Mouse (Mus musculus): ENCODE measurements around the gene Frmpd3. TPM values are rescaled to one million over a fixed set of nuclear protein-coding genes. Genes with fewer than 3 reads are reported as not detected.
A peak's percentile ranks its signal among the peaks of the same experiment; 100 is the strongest.
"Not testable (repeated sequence)": the region's sequence is repeated elsewhere in the genome, so short reads cannot be mapped to it uniquely, and the experiment has no call there.

Gene Frmpd3
- polyA plus RNA-seq (2016; fragmentation: Nextera tagmentation; extraction: Ambion mirVana) = 0.13 and 0.21 TPM in 2 replicates

DNA sequence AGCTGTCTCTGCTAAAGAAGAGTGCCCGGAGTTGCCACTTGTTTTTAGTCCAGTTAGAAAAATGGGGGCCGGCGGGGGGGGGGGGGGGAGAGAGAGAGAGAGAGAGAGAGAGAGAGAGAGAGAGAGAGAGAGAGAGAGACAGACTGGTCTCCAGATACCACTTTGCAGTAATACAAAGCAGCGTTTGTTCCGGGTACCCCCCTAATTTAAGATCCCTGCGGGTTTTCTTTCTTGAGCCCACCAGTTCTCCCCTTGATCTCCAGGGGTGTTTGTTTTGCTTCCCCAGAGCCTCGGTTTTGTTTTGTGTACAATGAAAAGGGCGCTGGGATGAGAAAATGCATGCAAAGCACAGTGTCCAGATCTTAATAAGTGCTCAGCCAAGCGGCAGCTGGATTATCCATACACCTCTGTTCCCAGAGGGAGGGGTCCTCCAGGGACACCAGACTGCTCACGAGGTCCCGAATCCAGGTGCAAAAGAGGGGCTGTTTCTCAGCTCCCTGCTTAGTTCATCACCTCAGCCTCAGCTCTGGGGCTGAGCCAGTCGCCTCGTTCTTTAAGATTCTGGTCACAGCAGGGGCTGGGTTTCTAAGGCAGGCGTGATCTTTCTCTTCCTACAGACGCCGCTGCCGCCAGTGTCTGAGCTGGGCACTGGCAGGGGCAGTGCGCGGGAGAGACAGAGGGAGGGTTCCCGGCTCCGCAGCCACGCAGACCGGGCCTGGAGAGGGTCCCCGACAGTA, at the start of gene Frmpd3:
TSS of gene Frmpd3 (plus strand) at position 608 of the 737 bp plus-strand sequence.
- Histone ChIP-seq H3K36me3 (no peaks in the 10 kb centered on the region), H3K9me3 (replicated peaks) (no peaks in the 10 kb centered on the region), H3K27me3 (ENCODE audit: low read depth, poor library complexity, severe bottlenecking) (peaks cover 97% of the 10 kb centered on the region), H3K27ac (peak within 1 kb of the TSS; percentile 70), H3K4me1 (peaks cover 8% of the 10 kb centered on the region; the same call in 1 of the 2 replicates), H3K4me3 (peak within 1 kb of the TSS; percentile 50)
- 10% methylated on average over 22 of the region's 24 CpGs for WGBS
- DNase-seq (ENCODE audit: low spot score) = peak; percentile 39

DNA sequence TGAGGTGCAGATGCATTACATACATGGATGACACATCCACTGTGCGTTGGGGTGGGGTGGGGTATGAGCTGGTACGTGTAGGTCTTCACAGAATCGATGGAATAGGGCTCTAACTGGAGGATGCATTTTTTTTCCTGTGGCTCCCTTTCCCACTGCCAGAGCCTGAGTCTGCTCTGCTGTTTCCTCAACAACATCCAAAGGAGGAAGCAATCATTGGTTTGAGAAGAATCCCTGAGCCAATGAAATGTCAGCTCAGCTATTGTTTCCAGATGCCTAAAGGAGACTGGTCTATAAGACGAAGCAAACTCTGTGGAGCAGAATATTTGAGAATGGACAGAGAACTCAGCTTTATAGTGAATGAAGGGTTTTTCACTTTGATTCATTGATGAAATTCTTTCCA, 38.3 kb upstream of the Frmpd3 start:
- peaks cover 93% of the 10 kb centered on the region for H3K27me3 ChIP-seq (ENCODE audit: low read depth, poor library complexity, severe bottlenecking)
- H3K9me3 ChIP-seq (replicated peaks) = no peaks in the 10 kb centered on the region
- no peak for DNase-seq (ENCODE audit: low spot score)
- no peak overlapping the region for H3K27ac ChIP-seq
- no peak overlapping the region for H3K4me3 ChIP-seq
- 64% methylated on average over 4 of the region's 4 CpGs for whole genome bisulfite sequencing
- no peaks in the 10 kb centered on the region for H3K36me3 ChIP-seq
- H3K4me1 ChIP-seq = no peaks in the 10 kb centered on the region

DNA sequence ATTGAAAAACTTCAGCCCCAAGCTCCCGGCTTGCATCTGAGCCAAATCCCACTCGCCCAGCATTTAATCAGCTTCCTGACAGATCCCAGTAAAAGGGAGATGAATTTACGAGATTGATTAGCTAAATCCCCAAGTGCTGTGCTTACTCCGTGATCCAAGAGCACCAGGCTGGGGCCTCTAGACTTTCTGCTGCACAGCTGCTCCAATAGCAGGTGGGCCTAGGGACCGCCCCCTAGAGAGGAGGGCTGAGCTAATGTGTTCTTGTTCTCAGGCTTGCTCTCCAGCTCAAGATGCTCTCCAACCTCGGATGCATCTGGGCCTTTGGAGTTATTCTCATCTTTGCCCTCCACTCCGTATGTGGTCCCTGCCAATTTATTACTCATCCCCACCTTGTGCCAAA, 36.4 kb upstream of the Frmpd3 start:
- no peak overlapping the region for H3K27ac ChIP-seq
- H3K36me3 ChIP-seq = no peaks in the 10 kb centered on the region
- no peak overlapping the region for H3K4me3 ChIP-seq
- H3K9me3 ChIP-seq (replicated peaks) = no peaks in the 10 kb centered on the region
- H3K4me1 ChIP-seq = no peaks in the 10 kb centered on the region
- no peak for DNase-seq (ENCODE audit: low spot score)
- H3K27me3 ChIP-seq (ENCODE audit: low read depth, poor library complexity, severe bottlenecking) = peaks cover 98% of the 10 kb centered on the region
- WGBS = 66% methylated on average over 7 of the region's 7 CpGs

DNA sequence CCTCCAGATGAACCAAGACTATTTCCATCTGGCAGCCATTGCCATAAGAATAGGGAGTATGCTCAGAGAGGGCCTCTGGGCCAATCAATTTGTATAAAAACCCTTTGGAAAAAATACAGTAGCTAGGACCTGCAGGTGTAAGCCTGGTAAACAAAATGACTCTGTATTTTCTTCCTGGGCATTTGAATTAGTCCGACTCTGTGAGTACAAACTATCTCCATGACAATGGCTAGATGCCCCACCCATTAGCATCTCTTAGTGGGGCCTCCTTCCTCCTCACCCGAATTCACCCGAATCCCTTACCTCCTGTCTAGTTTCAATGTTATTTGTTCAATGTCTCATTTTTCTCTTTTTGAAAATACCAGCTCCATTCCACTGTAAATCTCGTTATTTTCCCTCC, 24.1 kb upstream of the Frmpd3 start:
- WGBS = 77% methylated on average over 4 of the region's 4 CpGs
- DNase-seq (ENCODE audit: low spot score) = no peak
- no peaks in the 10 kb centered on the region for H3K9me3 ChIP-seq (replicated peaks)
- no peak overlapping the region for H3K27ac ChIP-seq
- H3K4me3 ChIP-seq = no peak overlapping the region
- H3K4me1 ChIP-seq = no peaks in the 10 kb centered on the region
- H3K27me3 ChIP-seq (ENCODE audit: low read depth, poor library complexity, severe bottlenecking) = peaks cover 97% of the 10 kb centered on the region
- H3K36me3 ChIP-seq = no peaks in the 10 kb centered on the region

DNA sequence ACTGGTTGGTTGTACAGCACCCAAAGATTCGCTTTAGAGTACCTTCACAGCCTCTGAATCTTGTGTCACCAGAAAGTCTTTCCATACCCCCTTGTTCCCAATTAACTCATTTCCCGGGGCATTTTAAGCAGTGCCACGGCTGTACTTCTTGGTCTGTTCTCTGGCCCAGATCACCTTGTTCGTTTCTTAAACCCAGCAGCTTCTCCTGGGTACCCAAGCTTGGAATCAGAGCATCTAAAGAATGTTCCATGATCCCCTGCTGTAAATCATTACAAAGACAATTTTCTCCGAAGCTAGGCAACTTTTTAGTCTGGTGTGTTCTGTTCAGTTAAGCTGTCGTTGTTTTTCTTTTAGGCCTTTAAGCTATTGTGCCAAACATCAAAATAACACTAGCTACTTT, 22.9 kb upstream of the Frmpd3 start:
- Histone ChIP-seq H3K36me3 (no peaks in the 10 kb centered on the region), H3K27me3 (ENCODE audit: low read depth, poor library complexity, severe bottlenecking) (peaks cover 95% of the 10 kb centered on the region), H3K9me3 (replicated peaks) (no peaks in the 10 kb centered on the region), H3K4me1 (no peaks in the 10 kb centered on the region), H3K4me3 (no peak overlapping the region), H3K27ac (no peak overlapping the region)
- WGBS = 85% methylated on average over 6 of the region's 6 CpGs
- no peak for DNase-seq (ENCODE audit: low spot score)

DNA sequence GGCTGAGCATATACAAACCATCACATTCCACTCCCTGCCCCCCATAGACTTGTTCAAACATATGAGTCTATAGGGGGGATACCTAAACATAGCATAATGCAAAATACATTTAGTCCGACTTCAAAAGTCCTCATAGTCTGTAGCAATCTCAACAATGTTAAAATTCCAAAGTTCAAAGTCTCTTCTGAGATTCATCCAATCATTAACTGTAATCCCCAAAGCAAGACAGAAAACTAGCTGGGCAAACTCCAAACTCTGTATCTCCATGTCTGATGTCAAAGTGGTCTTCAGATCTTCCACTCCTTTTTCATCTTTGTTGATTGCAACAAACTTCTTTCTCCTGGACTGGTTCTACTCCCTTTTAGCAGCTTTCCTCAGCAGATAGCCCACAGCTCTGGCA, 21.4 kb upstream of the Frmpd3 start:
- WGBS = 100% methylated on average over 1 of the region's 1 CpGs
- H3K36me3 ChIP-seq; H3K27ac ChIP-seq; DNase-seq (ENCODE audit: low spot score); H3K9me3 ChIP-seq (replicated peaks); H3K4me1 ChIP-seq; H3K4me3 ChIP-seq: not testable (repeated sequence)
- peaks cover 95% of the 10 kb centered on the region for H3K27me3 ChIP-seq (ENCODE audit: low read depth, poor library complexity, severe bottlenecking)

DNA sequence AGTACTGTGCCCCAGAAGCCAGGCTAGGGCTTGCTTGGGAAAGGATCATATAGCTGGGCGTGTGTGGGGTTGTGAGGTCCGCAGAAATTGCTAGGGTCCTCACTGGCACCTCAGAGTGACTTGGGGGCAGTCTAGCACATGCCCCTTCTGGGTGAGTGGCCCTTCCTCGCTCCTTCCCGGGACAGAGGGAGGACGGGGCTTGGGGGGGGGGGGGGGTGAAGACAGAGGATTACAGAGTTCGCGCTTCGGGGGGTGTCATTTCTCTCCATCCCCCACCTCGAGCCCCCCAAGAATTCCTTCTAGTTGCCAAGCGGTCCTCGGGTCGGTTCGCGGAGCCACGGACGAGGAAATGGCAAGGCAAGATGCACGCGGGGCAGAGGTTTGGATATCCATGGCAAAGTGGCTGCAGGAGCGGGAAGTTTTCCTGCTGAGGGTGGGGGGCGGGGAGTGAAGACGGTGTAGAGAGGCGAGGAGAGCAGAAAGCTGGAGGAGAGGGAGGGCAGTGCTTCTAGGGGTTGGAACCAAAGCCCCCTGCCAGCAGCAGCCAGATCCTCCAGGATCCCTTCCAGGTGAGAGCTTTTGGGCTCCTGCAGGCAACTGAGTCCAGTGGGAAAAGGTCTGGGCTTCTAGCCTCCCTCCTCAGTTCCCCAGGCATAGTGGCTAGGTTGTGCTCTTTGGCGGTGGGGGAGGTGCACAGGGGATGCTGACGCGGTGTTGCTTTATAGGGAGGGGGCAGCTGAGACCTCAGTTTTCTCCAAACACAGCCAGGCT, 515 bp downstream of the Frmpd3 start:
- peaks cover 97% of the 10 kb centered on the region for H3K27me3 ChIP-seq (ENCODE audit: low read depth, poor library complexity, severe bottlenecking)
- H3K9me3 ChIP-seq (replicated peaks) = no peaks in the 10 kb centered on the region
- peak; percentile 36 for DNase-seq (ENCODE audit: low spot score)
- peak overlapping the region; percentile 70 for H3K27ac ChIP-seq
- WGBS = 17% methylated on average over 25 of the region's 25 CpGs
- H3K4me1 ChIP-seq = peaks cover 8% of the 10 kb centered on the region; the same call in 1 of the 2 replicates
- H3K36me3 ChIP-seq = no peaks in the 10 kb centered on the region
- H3K4me3 ChIP-seq = peak overlapping the region; percentile 50

DNA sequence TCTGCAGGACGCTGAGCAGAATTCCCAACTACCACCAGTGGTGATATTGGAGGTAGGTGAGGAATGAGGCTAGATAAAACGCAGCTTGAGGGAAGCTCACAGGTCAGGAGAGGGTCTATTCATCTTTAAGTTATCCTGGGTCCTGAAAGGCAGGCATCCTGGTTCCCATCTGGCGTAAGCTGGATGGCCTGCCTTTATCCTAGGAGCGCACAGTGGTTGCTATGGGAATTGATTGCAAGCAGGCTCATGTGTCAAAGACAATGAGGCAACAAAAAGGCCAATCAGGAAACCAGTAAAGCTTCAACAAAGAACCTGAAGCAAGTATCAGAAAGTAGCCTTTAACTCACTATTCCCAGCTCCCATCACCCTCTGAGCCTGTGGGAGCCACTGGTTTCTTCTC, 33.6 kb downstream of the Frmpd3 start:
- WGBS = 32% methylated on average over 4 of the region's 4 CpGs
- no peak for DNase-seq (ENCODE audit: low spot score)
- Histone ChIP-seq H3K27me3 (ENCODE audit: low read depth, poor library complexity, severe bottlenecking) (peaks cover 99% of the 10 kb centered on the region), H3K9me3 (replicated peaks) (no peaks in the 10 kb centered on the region), H3K4me3 (no peak overlapping the region), H3K27ac (no peak overlapping the region), H3K36me3 (no peaks in the 10 kb centered on the region), H3K4me1 (no peaks in the 10 kb centered on the region)

DNA sequence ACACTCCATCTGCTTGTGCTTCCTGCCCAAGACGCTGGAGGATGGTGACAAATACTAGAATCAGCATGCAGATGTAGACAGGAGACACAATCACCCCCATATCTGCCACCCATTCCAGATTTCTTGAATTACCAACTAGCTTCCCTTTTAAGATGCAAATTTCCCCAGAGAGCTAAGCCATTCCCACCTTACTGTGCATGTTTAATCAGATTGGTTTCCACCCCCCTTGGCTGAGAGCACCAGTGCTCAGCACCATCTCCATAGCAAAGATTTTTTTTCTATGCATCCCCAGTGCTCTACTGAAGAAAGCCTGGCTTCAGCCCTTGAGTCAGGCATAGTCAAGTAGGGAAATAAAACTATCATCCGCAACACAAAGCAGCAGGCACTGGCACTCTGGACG, 57.9 kb downstream of the Frmpd3 start:
- no peak for DNase-seq (ENCODE audit: low spot score)
- H3K27me3 ChIP-seq (ENCODE audit: low read depth, poor library complexity, severe bottlenecking) = peaks cover 88% of the 10 kb centered on the region
- WGBS = 63% methylated on average over 3 of the region's 3 CpGs

DNA sequence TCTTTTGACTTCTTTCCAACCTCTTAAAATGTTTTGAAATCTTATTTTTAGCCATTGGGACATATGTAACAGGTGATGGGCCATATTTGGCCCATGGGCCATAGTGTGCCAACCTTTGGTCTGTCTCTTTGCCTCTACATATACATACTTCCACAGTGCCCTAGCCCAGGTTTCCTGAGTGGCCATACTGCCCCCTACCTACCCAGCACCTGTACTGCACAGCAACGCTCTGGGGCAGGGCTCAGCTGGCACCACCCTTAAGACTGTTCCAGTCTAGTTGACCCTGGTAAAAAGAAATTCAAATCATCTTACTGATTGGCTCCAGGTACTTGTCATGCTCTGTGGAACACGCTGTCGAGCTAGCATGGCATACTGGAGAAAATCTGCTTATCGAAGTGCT, 60.8 kb downstream of the Frmpd3 start:
- whole genome bisulfite sequencing = 56% methylated on average over 4 of the region's 4 CpGs
- Histone ChIP-seq H3K9me3 (replicated peaks) (no peaks in the 10 kb centered on the region), H3K27ac (no peak overlapping the region), H3K27me3 (ENCODE audit: low read depth, poor library complexity, severe bottlenecking) (peaks cover 94% of the 10 kb centered on the region), H3K4me1 (no peaks in the 10 kb centered on the region), H3K36me3 (no peaks in the 10 kb centered on the region), H3K4me3 (no peak overlapping the region)
- no peak for DNase-seq (ENCODE audit: low spot score)

More for the DNA sequence above, 57.9 kb downstream of the Frmpd3 start:
- no peak overlapping the region for H3K27ac ChIP-seq
- no peaks in the 10 kb centered on the region for H3K36me3 ChIP-seq
- H3K9me3 ChIP-seq (replicated peaks) = no peaks in the 10 kb centered on the region
- H3K4me1 ChIP-seq = no peaks in the 10 kb centered on the region
- no peak overlapping the region for H3K4me3 ChIP-seq

DNA sequence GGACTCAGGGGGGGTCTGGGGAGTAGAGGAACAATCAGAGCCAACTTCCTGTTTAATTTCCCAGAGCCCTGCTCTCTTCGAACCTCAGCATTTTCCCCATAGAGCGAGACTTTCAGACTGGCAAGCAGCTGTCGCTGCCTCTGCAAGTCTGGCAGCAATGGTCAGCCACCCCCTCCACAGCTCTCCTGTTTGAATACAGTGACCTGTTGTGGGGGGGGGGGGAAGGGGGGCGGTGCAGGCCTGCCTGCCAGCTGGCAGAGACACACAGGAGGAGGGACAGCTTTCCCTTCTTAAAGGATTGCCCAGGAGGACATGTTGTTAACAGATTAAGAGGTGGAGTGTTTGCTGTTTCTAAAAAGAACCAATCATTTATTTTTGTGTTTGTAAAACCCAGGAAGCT, 64.0 kb downstream of the Frmpd3 start:
- H3K27me3 ChIP-seq (ENCODE audit: low read depth, poor library complexity, severe bottlenecking) = peaks cover 94% of the 10 kb centered on the region
- H3K36me3 ChIP-seq = no peaks in the 10 kb centered on the region
- 39% methylated on average over 4 of the region's 4 CpGs for WGBS
- no peaks in the 10 kb centered on the region for H3K4me1 ChIP-seq
- no peak overlapping the region for H3K4me3 ChIP-seq
- DNase-seq (ENCODE audit: low spot score) = no peak
- no peak overlapping the region for H3K27ac ChIP-seq
- H3K9me3 ChIP-seq (replicated peaks) = no peaks in the 10 kb centered on the region

DNA sequence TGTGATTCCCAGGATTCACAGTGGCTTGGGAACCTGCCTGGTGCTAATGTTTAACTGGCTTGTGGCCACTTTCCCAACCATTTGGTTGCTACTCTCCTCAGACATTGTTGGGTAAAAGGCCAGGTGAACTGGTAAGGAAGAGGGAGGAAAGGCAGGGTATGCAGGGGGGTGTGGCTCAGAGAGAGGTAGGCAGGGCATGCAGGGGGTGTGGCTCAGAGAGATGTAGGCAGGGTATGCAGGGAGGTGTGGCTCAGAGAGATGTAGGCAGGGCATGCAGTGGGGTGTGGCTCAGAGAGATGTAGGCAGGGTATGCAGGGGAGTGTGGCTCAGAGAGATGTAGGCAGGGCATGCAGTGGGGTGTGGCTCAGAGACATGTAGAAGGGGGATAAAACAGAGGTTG, 64.4 kb downstream of the Frmpd3 start:
- no peak overlapping the region for H3K27ac ChIP-seq
- H3K4me3 ChIP-seq = no peak overlapping the region
- no peaks in the 10 kb centered on the region for H3K9me3 ChIP-seq (replicated peaks)
- no peak for DNase-seq (ENCODE audit: low spot score)
- peaks cover 93% of the 10 kb centered on the region for H3K27me3 ChIP-seq (ENCODE audit: low read depth, poor library complexity, severe bottlenecking)
- no peaks in the 10 kb centered on the region for H3K4me1 ChIP-seq
- H3K36me3 ChIP-seq = no peaks in the 10 kb centered on the region

DNA sequence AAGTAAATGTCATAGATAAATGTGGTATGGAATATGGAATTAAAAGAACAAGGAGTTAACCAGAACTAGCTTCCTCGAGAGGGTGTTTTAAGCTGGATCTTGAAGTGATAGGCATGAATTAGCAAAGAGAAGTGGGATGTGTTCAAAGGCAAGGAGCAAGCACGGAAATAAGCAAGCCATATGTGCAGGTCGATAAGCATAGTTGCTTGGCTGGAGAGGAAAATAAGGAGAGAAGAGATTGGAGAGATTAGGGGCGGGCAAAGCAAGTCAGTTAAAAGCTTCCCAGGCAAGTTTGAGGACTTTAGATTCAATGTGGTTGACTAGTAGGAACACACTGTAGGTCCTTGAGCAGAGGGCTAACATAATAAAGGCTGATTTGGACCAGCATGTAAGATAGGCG, 65.5 kb downstream of the Frmpd3 start:
- WGBS = 82% methylated on average over 5 of the region's 5 CpGs
- Histone ChIP-seq H3K4me3 (no peak overlapping the region), H3K36me3 (no peaks in the 10 kb centered on the region), H3K27ac (no peak overlapping the region), H3K9me3 (replicated peaks) (no peaks in the 10 kb centered on the region), H3K4me1 (no peaks in the 10 kb centered on the region), H3K27me3 (ENCODE audit: low read depth, poor library complexity, severe bottlenecking) (peaks cover 91% of the 10 kb centered on the region)
- no peak for DNase-seq (ENCODE audit: low spot score)

Measured in limb, embryonic 10.5 days (tissue).